Mouse (Mus musculus): ENCODE data around the gene Gm9732. TPM values are rescaled to one million over a fixed set of nuclear protein-coding genes. Genes with fewer than 3 reads are reported as not detected.

Gene Gm9732
- total and polyA plus RNA-seq, 3 experiments, result 0.56 to 14.6 (median 11.7) TPM

Other genes with a start within 250 kb of the Gm9732 start
- gene Gm8094, start 198.4 kb upstream of the Gm9732 start, total RNA-seq (2014; fragmentation: Nextera tagmentation), result not detected in 2 replicates
- gene Gm8094, start 198.4 kb upstream of the Gm9732 start, total RNA-seq (2017), result not detected in 2 replicates
- gene Gm8094, start 198.4 kb upstream of the Gm9732 start, polyA plus RNA-seq (2012), result not detected in 2 replicates
- gene Gm8104, start 174.4 kb upstream of the Gm9732 start, total RNA-seq (2014; fragmentation: Nextera tagmentation), result not detected in 2 replicates
- not detected in 2 replicates for gene Gm8104, start 174.4 kb upstream of the Gm9732 start, total RNA-seq (2017)
- gene Gm8104, start 174.4 kb upstream of the Gm9732 start, polyA plus RNA-seq (2012), result not detected in 2 replicates
- not detected in 2 replicates for gene Gm7233, start 95.2 kb upstream of the Gm9732 start, total RNA-seq (2014; fragmentation: Nextera tagmentation)
- gene Gm7233, start 95.2 kb upstream of the Gm9732 start, total RNA-seq (2017), result 0.06 TPM in 1 of 2 replicates, not detected in the other
- not detected in 2 replicates for gene Gm7233, start 95.2 kb upstream of the Gm9732 start, polyA plus RNA-seq (2012)
- not detected in 2 replicates for gene Gm8122, start 39.7 kb upstream of the Gm9732 start, total RNA-seq (2014; fragmentation: Nextera tagmentation)
- gene Gm8122, start 39.7 kb upstream of the Gm9732 start, total RNA-seq (2017), result not detected in 2 replicates
- gene Gm8122, start 39.7 kb upstream of the Gm9732 start, polyA plus RNA-seq (2012), result not detected in 2 replicates
- gene Gm8126, start 16.4 kb upstream of the Gm9732 start, total RNA-seq (2014; fragmentation: Nextera tagmentation), result 0.53 TPM in 1 of 2 replicates, not detected in the other
- 0.17 and 0.66 TPM in 2 replicates for gene Gm8126, start 16.4 kb upstream of the Gm9732 start, total RNA-seq (2017)
- not detected in 2 replicates for gene Gm8126, start 16.4 kb upstream of the Gm9732 start, polyA plus RNA-seq (2012)
- not detected in 2 replicates for gene Gm8127, start 18.8 kb downstream of the Gm9732 start, total RNA-seq (2014; fragmentation: Nextera tagmentation)
- gene Gm8127, start 18.8 kb downstream of the Gm9732 start, total RNA-seq (2017), result not detected in 2 replicates
- not detected in 2 replicates for gene Gm8127, start 18.8 kb downstream of the Gm9732 start, polyA plus RNA-seq (2012)
- not detected in 2 replicates for gene 1700001F09Rik, start 72.8 kb downstream of the Gm9732 start, total RNA-seq (2014; fragmentation: Nextera tagmentation)
- 0.33 TPM in 1 of 2 replicates, not detected in the other for gene 1700001F09Rik, start 72.8 kb downstream of the Gm9732 start, total RNA-seq (2017)
- not detected in 2 replicates for gene 1700001F09Rik, start 72.8 kb downstream of the Gm9732 start, polyA plus RNA-seq (2012)
- not detected in 2 replicates for gene Gm8138, start 141.3 kb downstream of the Gm9732 start, total RNA-seq (2014; fragmentation: Nextera tagmentation)
- 0.06 and 0.55 TPM in 2 replicates for gene Gm8138, start 141.3 kb downstream of the Gm9732 start, total RNA-seq (2017)
- gene Gm8138, start 141.3 kb downstream of the Gm9732 start, polyA plus RNA-seq (2012), result not detected in 2 replicates